Mouse (Mus musculus) cerebellum, postnatal 36 days (tissue): Measurements from ENCODE around the gene C8a.

Experiments used
- DNase-seq, 2 experiments: peaks; one replicate each; pipeline ENCODE4 v3.0.0; 2021 to 2022; ENCODE audit warnings: mixed read lengths in 2 of 2

C8a gene

GRCm38 (mm10) chr4:104876323-104876722, at the start of gene C8a:
C8a (minus strand) TSS chr4:104876398.
- no peak for DNase-seq

GRCm38 (mm10) chr4:104925383-104925782, 49.2 kb upstream of the C8a start:
- no peak for DNase-seq

DNA sequence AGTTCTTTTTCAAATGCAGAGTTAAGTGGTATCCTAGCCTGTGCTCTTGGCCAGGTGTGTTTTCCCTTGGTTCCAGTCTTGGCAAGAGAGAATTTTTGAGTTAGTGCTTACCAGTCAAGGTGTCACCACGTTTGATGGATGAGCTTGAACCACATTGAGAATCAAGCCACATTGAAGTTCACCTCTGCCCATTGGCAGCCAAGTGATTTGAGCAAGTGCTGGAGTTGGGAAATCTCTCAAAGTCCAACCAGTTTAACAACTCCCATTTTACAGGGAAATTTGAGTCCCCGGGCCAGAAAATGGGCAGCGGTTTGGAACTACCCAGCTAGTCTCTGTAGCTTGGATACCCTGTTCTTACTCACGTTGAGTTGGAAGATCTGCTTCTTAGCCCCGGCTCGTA, 41.8 kb upstream of the C8a start:
- DNase-seq: no peak

DNA sequence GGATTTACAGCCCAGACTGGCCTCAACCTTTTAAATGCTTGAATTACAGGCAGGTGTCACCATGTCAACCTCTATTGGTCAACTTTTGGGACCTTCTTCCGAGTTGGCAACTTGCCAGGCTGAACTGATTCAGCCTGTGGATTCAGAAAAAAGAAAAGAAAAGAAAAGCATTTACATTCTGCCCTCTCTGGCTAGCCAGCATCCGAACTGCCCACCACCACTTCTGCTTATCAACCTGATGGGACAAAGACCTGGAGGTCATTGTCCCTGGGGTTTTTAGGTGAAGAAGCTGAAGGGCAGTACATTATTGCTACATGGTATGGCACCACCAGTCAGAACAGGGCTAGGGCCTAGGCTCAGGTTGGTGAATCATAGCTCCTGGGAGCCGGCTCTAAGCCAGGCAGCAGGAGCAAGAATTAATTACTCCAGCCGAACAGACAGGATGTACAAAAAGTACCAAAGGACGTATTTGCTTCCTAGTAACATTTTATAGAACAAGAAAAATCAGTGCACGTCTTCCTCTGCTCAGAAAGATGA, 38.6 kb upstream of the C8a start:
- DNase-seq: no peak

DNA sequence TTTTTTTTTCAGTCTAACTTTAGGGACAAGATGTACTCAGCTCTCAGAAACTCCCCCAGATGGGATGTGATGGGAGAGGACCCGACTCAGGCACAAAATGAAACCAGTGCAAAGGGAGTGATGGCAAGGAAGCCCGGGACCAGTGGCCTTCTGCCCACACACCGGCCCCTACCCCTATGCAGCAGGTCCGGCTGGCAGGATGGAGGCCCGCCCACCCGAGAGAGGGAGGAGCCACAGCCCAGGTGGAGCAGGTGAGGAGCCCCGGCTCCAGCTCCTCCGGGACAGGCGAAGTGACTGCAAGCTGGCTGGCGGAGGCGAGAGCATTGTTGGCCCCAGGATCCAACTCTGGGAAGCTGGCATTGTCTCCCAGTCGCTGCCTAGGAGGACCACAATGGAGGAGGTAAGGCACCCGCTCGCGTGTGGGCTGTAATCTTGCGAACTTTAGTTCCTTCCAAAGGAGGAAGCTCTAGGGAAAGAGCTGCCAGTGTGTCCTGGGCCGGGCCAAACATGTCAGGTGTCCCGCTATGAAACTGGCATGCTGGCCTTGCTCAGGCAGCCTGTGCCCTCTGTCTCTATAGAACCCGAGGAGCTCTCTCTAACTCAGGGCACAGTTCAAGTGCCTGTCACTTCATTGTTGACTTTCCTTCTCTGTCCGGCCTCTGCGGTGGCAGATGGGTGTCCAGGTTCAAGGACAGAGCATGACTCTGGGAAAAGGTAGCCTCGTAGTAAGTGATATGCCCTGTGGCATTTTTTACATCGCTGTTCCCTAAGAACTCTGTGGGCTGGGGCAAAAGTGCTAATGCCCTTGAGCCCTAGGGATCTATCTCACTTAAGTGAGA, 37.3 kb upstream of the C8a start, which contains the start of gene Fyb2:
Gene Fyb2 (plus strand): TSS at position 166 of the 839 bp plus-strand sequence.
- peak; percentile 32 to 35 for DNase-seq

DNA sequence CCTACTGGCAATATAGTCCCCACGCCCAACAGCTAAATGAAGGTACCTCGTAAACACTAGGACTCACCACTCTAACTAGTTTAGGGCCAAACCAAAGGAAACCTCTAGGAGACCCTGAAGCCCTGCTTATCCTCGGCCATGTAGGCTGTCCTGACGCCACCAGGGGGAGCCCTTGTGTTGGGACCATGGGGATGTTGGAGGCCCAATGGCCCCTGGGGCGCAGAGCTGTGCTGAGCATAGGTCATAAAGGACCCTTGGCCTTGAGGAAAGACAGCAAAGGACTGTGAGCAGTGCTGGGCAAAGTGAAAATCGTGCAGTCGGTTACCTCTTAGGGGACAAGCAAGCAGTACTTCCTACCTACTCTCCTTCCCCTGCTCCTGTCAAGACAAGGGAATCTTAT, 35.5 kb upstream of the C8a start:
- DNase-seq: peak; percentile 68 to 72

GRCm38 (mm10) chr4:104905049-104905448, 28.9 kb upstream of the C8a start:
- no peak for DNase-seq

DNA sequence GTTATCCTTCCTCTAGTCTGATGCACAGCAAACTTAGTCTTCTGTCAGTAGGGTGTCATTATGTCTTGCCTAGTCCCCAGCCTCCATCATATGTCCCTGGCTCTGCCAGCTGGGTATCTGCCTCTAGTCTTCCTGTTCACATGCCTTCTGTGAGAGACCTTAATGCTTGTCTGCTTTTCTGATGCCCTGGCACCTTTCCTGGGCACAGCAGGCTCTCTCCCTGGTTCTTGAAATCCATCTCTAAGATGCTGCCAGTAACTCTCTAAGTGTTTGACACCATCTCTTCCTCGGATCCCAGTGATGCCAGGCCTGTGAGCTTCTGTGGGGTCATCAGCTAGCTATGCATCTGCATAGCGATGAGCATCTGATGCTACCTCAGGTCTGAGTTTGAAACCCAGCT, 26.6 kb upstream of the C8a start:
- DNase-seq: peak in 1 of 2 experiments; percentile 17

GRCm38 (mm10) chr4:104894004-104894734, 18.0 kb upstream of the C8a start:
- peak; percentile 68 to 73 for DNase-seq

- DNase-seq: no peak
Measured at GRCm38 (mm10) chr4:104893588-104893987, 17.4 kb upstream of the C8a start.

- DNase-seq: peak; percentile 59 to 62
Measured at GRCm38 (mm10) chr4:104891708-104892107, 15.5 kb upstream of the C8a start.

GRCm38 (mm10) chr4:104888499-104889262, 12.5 kb upstream of the C8a start:
- DNase-seq: no peak

DNA sequence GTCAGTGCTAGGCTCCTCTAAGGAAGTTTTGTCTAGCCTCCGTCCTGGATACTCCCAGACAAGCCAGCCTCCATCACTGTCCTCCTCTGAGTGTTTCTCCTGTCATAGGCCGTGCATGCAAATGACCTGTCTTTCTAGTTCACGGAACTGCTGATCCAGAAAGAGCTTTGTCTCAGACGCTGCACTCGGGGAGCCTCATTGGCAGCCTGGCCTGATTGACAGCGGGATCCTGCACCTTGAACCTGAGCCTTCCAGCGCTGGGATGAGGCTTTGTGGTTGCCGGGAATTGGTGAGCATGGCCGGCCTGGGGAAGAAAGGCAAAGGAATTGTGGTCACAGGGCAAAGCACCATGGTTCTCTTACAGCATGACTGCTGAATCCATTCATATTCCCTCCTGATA, 11.3 kb upstream of the C8a start:
- DNase-seq: no peak

GRCm38 (mm10) chr4:104875832-104876231, 366 bp downstream of the C8a start:
- DNase-seq: no peak

GRCm38 (mm10) chr4:104870196-104870595, 6.0 kb downstream of the C8a start:
- DNase-seq: no peak

- DNase-seq: no peak
Measured at GRCm38 (mm10) chr4:104869581-104869980, 6.6 kb downstream of the C8a start.

DNA sequence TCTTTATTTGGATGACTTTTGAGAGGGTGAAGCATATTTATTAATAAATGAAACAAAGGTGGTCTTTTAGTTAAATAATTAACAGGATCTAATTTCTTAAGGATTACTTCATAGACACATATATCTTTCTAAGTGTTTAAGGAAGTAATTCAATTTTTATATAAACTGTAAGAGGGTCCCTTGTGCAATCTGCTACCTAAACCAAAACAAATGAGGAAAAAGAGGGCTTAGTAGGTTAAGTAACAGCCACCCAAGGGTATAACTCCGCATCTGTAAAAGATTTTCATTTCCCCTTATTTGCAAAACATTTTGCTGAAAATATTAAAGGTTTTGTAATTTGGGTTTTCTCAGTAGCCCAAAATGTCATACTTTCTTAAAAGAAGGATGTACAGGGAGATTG, 11.8 kb downstream of the C8a start:
- no peak for DNase-seq

GRCm38 (mm10) chr4:104861241-104861640, 15.0 kb downstream of the C8a start:
- DNase-seq: no peak

DNA sequence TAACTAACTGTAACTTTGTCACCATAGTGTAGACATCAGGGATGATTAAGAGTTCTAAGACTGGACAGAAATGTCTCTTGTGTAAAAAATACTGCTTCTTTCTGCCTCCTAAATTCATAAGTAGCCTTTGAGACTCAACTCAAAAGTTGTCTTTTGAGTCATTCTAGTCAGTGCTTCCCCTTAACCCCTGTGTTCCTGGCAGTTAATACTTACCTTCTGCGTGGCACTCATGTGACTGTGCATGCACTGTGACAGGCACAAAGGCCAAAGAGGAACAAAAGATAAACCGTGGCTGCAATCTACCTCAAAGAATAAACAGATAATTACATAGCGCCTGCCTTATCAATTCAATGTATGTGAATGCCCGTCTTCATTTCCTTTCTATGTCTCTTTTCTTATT, 18.4 kb downstream of the C8a start:
- DNase-seq: no peak

GRCm38 (mm10) chr4:104857029-104857428, 19.2 kb downstream of the C8a start, which contains the start of gene Gm17662:
Gm17662 (plus strand) TSS chr4:104857329.
- DNase-seq: no peak

- DNase-seq: no peak
Measured at GRCm38 (mm10) chr4:104855216-104855615, 21.0 kb downstream of the C8a start.

DNA sequence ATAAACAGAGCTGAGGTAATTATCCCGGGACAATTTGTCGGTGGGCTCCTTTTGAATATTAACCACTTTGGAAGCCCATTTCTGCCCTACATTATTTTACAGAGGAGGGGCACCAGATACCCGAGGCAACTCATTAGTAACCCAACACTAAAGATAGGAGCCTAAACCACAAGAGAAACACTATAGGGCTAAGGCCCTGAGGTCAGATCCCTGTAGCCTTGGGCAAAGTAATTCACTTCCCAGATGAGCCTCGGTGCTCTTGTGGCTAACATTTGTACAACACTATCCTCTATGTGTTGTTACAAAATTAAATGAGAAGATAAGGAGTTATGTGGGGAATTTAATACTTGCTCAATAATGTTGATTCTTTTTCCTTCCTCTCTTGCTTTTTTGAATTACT, 32.7 kb downstream of the C8a start:
- DNase-seq: no peak

- no peak for DNase-seq
Measured at GRCm38 (mm10) chr4:104842204-104842603, 34.0 kb downstream of the C8a start.
